Mouse (Mus musculus): ENCODE results near the gene Tifa.
"Not testable (repeated sequence)": the region's sequence is repeated elsewhere in the genome, so short reads cannot be mapped to it uniquely, and the experiment has no call there.

Tifa gene

GRCm38 (mm10) chr3:127789500-127790191 lies at the start of gene Tifa:
Tifa (plus strand) TSS chr3:127789805.
- DNase-seq (ENCODE audit: low read depth, low spot score): no peak

DNA sequence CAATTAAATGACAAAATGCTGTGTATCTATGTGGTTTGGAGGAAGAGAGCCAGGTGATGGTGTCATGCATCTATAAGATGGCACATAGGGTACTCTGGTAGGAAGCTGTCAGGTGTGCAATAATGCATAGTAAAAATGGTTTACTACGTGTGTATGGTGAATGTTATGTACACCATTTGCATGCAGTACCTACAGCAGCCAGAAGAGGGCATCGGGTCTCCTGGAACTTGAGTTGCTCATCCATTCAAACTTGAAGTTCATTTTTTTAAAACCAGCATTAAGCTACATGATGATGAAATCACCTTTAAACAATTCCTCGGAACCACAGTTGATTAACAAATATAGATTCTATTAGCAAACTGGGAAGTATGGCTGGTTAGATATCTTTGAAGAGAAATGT lies 48.1 kb upstream of the Tifa start:
- no peak for DNase-seq (ENCODE audit: low read depth, low spot score)

- DNase-seq (ENCODE audit: low read depth, low spot score): no peak
These were observed 45.8 kb upstream of the Tifa start for GRCm38 (mm10) chr3:127743614-127744365.

- DNase-seq (ENCODE audit: low read depth, low spot score): no peak
These were observed 44.1 kb upstream of the Tifa start for GRCm38 (mm10) chr3:127745504-127745903.

DNA sequence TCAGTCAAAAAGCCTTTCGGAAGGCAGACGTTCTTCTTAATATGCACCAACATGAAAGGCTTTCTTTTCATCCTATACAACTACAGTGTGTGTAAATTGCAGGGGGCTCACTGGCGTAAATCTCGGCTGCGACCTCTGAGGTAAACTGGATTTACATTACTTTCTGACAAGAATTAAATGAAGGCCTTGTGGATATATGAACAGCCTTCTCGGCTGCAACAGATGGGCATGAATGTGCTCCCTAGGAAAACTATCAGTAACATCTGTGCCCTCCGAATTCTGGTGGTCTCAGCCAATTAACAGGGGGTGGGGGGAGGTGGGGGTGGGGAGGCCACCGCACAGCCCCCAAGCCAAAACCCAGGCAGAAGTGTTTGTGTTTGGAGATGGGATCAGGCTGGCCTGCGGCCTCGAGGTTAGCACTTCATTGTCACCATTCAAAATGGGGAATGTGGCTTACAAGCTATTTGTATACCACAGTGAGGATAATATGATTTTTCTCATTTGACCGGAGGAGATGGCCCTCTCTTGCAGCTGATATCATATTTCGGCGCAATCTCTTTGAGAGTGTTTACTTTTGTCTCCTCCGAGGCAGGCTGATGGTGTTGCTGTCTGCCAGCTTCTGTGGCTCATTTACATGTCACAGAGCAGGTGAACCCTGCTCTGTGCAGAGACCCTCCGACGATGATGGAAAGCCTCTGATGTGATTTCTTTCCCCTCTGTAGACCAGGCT lies 43.5 kb upstream of the Tifa start:
- DNase-seq (ENCODE audit: low read depth, low spot score): no peak

- no peak for DNase-seq (ENCODE audit: low read depth, low spot score)
These were observed 41.0 kb upstream of the Tifa start for GRCm38 (mm10) chr3:127748644-127749043.

GRCm38 (mm10) chr3:127749266-127749665 lies 40.3 kb upstream of the Tifa start:
- DNase-seq (ENCODE audit: low read depth, low spot score): no peak

DNA sequence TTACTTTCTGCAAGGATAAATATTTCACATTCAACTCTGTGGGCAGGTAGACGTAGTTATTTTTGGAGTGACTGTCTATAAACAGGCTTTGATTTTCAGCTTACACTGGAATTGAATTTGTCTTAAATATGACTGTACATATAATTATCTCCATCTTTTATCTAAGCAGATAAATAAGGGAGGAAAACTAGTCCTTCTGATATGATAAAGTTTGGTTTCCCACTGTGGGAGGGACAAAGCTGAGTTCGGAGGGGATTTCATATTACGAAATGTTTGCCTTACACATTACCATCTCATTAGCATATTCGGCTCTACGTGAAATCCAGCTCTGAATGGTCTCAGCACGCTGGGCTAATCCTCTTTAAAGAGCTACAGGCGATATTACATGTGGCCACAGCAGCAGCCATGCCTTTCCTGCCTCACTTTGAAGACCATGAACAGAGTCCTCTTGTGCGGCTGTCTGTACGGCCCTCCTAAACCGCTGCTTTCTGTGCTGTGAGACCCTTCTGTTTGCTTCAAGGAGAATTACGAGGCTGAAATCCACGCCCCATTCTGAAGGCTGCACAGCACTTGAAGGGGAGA lies 39.5 kb upstream of the Tifa start:
- DNase-seq (ENCODE audit: low read depth, low spot score): no peak

DNA sequence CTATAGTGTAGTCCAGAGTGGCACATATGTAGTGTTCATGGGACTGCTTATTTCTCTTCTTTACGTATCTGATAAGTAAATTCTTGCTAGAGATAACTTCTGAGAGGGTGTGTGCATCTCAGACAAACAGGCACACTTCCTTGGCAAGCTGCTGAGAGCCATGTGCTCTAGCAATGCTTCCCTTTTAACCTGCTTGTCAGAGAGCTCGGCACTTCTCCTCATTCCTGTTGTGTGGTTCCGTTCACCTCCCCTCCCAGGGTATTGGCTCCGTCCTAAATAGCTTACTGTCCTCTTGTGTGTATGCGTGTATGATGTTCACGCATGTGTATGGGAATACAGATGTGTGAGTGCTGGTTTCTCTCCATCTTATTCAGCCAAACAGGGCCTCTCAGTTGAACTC lies 33.1 kb upstream of the Tifa start:
- no peak for DNase-seq (ENCODE audit: low read depth, low spot score)

- no peak for DNase-seq (ENCODE audit: low read depth, low spot score)
These were observed 31.7 kb upstream of the Tifa start for GRCm38 (mm10) chr3:127757886-127758301.

- no peak for DNase-seq (ENCODE audit: low read depth, low spot score)
These were observed 30.8 kb upstream of the Tifa start for GRCm38 (mm10) chr3:127758806-127759205.

DNA sequence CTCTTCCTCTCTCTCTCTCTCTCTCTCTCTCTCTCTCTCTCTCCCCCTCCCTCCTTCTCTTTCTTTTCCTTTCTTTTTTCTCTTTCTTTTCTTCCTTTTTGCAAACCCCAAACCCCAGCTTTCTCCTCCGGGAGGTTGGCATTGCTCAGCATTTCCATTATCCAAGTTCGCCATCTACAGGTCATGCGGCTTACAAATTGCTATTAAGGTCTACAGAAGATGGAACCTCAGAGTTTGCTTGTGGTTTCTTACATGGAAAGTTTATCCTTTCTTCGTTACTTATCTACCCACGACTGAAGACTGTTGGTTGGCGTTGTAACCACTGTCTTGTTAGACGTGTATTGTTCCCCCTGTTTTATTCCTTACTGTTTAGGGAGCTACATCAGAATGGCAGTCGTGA lies 30.4 kb upstream of the Tifa start:
- DNase-seq (ENCODE audit: low read depth, low spot score): peak; percentile 39

DNA sequence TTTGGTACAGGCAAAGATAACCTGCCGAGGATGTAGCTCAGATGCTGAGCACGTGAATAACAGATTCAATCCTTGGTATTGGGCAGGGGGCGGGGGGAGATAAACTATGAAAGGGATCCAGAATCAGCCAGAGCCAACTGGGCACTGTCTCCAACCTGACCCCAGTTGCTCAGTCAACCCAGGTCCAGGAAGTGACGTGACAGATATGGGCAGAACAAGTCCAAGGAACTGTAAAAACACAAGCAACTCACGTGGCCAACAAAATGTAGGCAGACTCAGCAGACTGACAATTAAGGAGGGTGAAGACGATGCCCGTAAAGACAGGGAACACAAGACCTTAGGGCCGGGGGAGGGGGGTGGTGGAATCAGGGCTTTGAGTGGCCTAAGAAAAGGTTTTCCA lies 27.2 kb upstream of the Tifa start:
- no peak for DNase-seq (ENCODE audit: low read depth, low spot score)

GRCm38 (mm10) chr3:127763076-127763612 lies 26.5 kb upstream of the Tifa start:
- DNase-seq (ENCODE audit: low read depth, low spot score): peak; percentile 62

DNA sequence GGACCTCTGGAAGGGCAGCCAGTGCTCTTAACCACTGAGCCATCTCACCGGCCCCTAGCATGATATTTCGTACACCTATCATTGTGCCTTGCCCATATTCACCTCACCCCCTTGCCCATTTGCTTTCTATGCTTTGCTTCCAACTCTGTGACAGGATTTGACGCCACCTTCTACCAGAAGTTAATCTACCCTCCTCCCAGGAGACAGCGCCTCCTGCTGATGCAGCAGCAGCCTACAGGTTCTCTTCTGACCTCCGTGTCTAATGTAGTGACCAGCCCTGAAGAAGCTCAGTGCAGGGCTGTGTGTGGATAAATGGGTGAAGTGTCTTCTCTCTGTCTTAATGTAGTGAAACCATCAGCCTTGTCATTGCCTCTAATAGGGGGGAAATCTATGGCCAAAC lies 25.1 kb upstream of the Tifa start:
- DNase-seq (ENCODE audit: low read depth, low spot score): no peak

- DNase-seq (ENCODE audit: low read depth, low spot score): no peak
These were observed 23.6 kb upstream of the Tifa start for GRCm38 (mm10) chr3:127765971-127766370.

GRCm38 (mm10) chr3:127769146-127769545 lies 20.5 kb upstream of the Tifa start:
- DNase-seq (ENCODE audit: low read depth, low spot score): no peak

GRCm38 (mm10) chr3:127780021-127780644 lies 9.5 kb upstream of the Tifa start, which contains the start of gene Alpk1:
Alpk1 (minus strand) TSS chr3:127780527.
- no peak for DNase-seq (ENCODE audit: low read depth, low spot score)

- no peak for DNase-seq (ENCODE audit: low read depth, low spot score)
These were observed 8.7 kb upstream of the Tifa start for GRCm38 (mm10) chr3:127780921-127781320.

- DNase-seq (ENCODE audit: low read depth, low spot score): no peak
These were observed 6.7 kb upstream of the Tifa start for GRCm38 (mm10) chr3:127782921-127783320.

DNA sequence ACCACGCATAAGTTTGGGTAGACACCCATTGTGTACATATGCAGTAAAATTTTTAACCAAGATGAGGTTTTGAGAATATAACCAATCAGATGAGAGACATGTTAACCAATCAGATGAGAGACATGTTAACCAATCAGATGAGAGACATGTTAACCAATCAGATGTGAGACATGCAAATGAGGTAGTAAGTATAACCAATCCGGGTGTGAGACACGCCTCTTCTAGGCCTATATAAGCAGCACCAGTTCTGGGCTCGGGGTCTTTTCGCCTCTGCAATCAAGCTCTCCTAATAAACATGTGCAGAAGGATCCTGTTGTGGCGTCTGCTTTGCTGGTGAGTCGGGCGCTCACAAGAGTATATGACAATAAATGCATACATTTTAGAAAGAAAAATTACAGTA lies 5.9 kb upstream of the Tifa start:
- not testable (repeated sequence) for DNase-seq (ENCODE audit: low read depth, low spot score)
